Mouse (Mus musculus) hindbrain, embryonic 15.5 days (tissue): ENCODE measurements at regions not wholly inside any gene's neighbourhood (a gene's known extent, or its start where the extent isn't known, plus 50 kb on each side); places are given as distances from the start of the nearest gene placed in this dataset.

Experiments
- ATAC-seq: fragments of 200-750 bp; cut with Nextera tagmentation; 2 replicates; pipeline ENCODE4 v1.8.0; 2017; ENCODE audit warnings: low read depth, moderate number of reproducible peaks, moderate TSS enrichment; ENCODE audit not compliant: low FRiP score
- H3K27ac ChIP-seq: fragments of 300-500 bp; sonication (generic); replicated peaks from 2 replicates; pipeline ENCODE4 v1.5.1; 2015; ENCODE audit warnings: mild to moderate bottlenecking, inconsistent platforms
- H3K27me3 ChIP-seq: fragments of 300-500 bp; sonication (generic); 2 replicates; pipeline ENCODE4 v1.6.1; 2015; ENCODE audit warnings: control low read depth, inconsistent platforms
- H3K36me3 ChIP-seq: fragments of 300-500 bp; sonication (generic); 2 replicates; pipeline ENCODE4 v1.6.1; 2015; ENCODE audit warnings: control low read depth, inconsistent platforms
- H3K4me1 ChIP-seq: fragments of 300-500 bp; sonication (generic); replicated peaks from 2 replicates; pipeline ENCODE4 v1.6.1; 2015; ENCODE audit warnings: control low read depth, inconsistent platforms
- H3K4me2 ChIP-seq: fragments of 300-500 bp; sonication (generic); 2 replicates; pipeline ENCODE4 v1.6.1; 2015; ENCODE audit warnings: moderate library complexity, mild to moderate bottlenecking, inconsistent platforms
- H3K4me3 ChIP-seq: fragments of 300-500 bp; sonication (generic); 2 replicates; pipeline ENCODE4 v1.5.1; 2015; ENCODE audit warnings: mild to moderate bottlenecking, inconsistent platforms
- H3K9ac ChIP-seq: fragments of 300-500 bp; sonication (generic); 2 replicates; pipeline ENCODE4 v1.6.1; 2015; ENCODE audit warnings: inconsistent platforms
- H3K9me3 ChIP-seq: fragments of 300-500 bp; sonication (generic); 2 replicates; pipeline ENCODE4 v1.6.1; 2016; ENCODE audit warnings: control low read depth, inconsistent platforms
- WGBS: fragments of 180-500 bp; shearing (Covaris S2); methylation state at CpG from one replicate; pipeline ENCODE4 v1.1.7; 2015; 5-methylcytosine and 5-hydroxymethylcytosine counted together

- H3K4me2 ChIP-seq = no peak overlapping the region
- H3K27me3 ChIP-seq = no peaks in the 10 kb centered on the region
- H3K4me3 ChIP-seq = no peak overlapping the region
- H3K27ac ChIP-seq = no peak overlapping the region
- no peak overlapping the region for H3K9ac ChIP-seq
- H3K9me3 ChIP-seq = no peaks in the 10 kb centered on the region
- WGBS = 74% methylated on average over 9 of the region's 9 CpGs
- H3K36me3 ChIP-seq = no peaks in the 10 kb centered on the region
- peaks cover 3% of the 10 kb centered on the region; the same call in 1 of the 2 replicates for H3K4me1 ChIP-seq
- no peak for ATAC-seq
These were observed 75.0 kb upstream of the Sgcd start for GRCm38 (mm10) chr11:48063719-48064118.

GRCm38 (mm10) chr11:48061501-48061900, 72.7 kb upstream of the Sgcd start:
- H3K27me3 ChIP-seq = no peaks in the 10 kb centered on the region
- no peaks in the 10 kb centered on the region for H3K4me1 ChIP-seq
- no peak for ATAC-seq
- no peak overlapping the region for H3K27ac ChIP-seq
- H3K36me3 ChIP-seq = no peaks in the 10 kb centered on the region
- H3K4me2 ChIP-seq = no peak overlapping the region
- H3K9me3 ChIP-seq = no peaks in the 10 kb centered on the region
- no peak overlapping the region for H3K4me3 ChIP-seq
- no peak overlapping the region for H3K9ac ChIP-seq

GRCm38 (mm10) chr11:48051156-48051866, 62.5 kb upstream of the Sgcd start:
- 82% methylated on average over 3 of the region's 3 CpGs for WGBS
- H3K27me3 ChIP-seq = no peaks in the 10 kb centered on the region
- ATAC-seq = no peak

GRCm38 (mm10) chr11:48048311-48048710, 59.5 kb upstream of the Sgcd start:
- 82% methylated on average over 1 of the region's 1 CpGs for WGBS

More at GRCm38 (mm10) chr11:48051156-48051866, 62.5 kb upstream of the Sgcd start:
- Histone ChIP-seq H3K9ac (no peak overlapping the region), H3K27ac (no peak overlapping the region), H3K4me1 (no peaks in the 10 kb centered on the region), H3K36me3 (no peaks in the 10 kb centered on the region), H3K4me2 (no peak overlapping the region), H3K4me3 (no peak overlapping the region), H3K9me3 (no peaks in the 10 kb centered on the region)

More at GRCm38 (mm10) chr11:48048311-48048710, 59.5 kb upstream of the Sgcd start:
- Histone ChIP-seq H3K4me3 (no peak overlapping the region), H3K4me1 (no peaks in the 10 kb centered on the region), H3K36me3 (no peaks in the 10 kb centered on the region), H3K27me3 (no peaks in the 10 kb centered on the region), H3K9ac (no peak overlapping the region), H3K9me3 (no peaks in the 10 kb centered on the region), H3K27ac (no peak overlapping the region), H3K4me2 (no peak overlapping the region)
- no peak for ATAC-seq
